Mouse (Mus musculus): ENCODE measurements around the gene Mast1.

Gene Mast1

DNA sequence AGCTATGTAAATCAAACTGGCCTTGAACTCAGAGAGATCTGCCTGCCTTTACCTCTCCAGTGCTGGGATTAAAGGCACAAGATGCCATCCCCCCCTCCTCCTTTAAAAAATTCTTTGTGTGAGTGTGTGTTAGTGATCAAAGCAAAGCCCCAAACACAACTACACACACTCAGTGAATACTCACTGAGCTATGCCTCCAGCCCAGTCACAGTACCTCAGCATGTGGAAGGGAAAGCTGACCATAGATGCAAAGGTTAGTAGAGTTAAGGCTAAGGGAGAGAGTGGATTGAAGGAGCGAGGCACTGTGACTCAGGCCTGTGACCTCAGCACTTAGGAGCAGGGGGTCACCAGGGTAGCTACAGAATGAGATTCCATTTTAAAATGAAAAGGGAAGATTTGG, 35.9 kb upstream of the Mast1 start:
- DNase-seq (ENCODE audit: low read depth), result no peak

GRCm38 (mm10) chr8:84970913-84971312, 33.8 kb upstream of the Mast1 start:
- DNase-seq (ENCODE audit: low read depth), result no peak

DNA sequence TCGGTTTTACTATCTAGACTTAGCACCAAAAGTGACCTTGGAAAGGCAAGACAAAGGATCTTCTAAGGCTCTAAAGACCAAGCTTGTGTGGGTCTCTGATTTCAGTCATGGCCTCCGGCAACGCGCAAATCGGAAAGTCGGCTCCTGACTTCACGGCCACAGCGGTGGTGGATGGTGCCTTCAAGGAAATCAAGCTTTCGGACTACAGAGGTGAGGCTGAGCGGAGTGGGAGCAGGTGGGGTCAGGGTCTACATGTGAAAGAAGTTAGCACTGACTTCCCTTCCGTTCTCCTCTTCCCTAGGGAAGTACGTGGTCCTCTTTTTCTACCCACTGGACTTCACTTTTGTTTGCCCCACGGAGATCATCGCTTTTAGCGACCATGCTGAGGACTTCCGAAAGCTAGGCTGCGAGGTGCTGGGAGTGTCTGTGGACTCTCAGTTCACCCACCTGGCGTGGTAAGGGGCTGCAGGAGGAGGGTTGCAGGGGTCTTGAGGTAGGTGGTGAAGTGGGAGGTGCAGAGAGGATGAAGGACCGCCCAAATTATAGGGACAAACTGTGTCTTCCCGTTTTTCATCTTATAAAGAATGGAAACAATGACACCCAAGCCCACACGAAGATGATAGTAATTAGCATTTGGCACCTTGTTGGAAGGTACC, 33.1 kb upstream of the Mast1 start:
- DNase-seq (ENCODE audit: low read depth), result no peak

- DNase-seq (ENCODE audit: low read depth), result peak; percentile 78
Measured at GRCm38 (mm10) chr8:84969241-84970134, 32.3 kb upstream of the Mast1 start, which contains the start of the genes Gm49661, Prdx2 and Rnaseh2a. TSS of gene Gm49661 (minus strand) at chr8:84969433. TSS of gene Prdx2 (plus strand) at chr8:84969587. TSS of gene Rnaseh2a (minus strand) at chr8:84969767.

GRCm38 (mm10) chr8:84968650-84969049, 31.5 kb upstream of the Mast1 start:
- DNase-seq (ENCODE audit: low read depth), result no peak

GRCm38 (mm10) chr8:84967532-84968304, 30.6 kb upstream of the Mast1 start:
- DNase-seq (ENCODE audit: low read depth), result no peak

GRCm38 (mm10) chr8:84966603-84967002, 29.4 kb upstream of the Mast1 start:
- DNase-seq (ENCODE audit: low read depth), result no peak

DNA sequence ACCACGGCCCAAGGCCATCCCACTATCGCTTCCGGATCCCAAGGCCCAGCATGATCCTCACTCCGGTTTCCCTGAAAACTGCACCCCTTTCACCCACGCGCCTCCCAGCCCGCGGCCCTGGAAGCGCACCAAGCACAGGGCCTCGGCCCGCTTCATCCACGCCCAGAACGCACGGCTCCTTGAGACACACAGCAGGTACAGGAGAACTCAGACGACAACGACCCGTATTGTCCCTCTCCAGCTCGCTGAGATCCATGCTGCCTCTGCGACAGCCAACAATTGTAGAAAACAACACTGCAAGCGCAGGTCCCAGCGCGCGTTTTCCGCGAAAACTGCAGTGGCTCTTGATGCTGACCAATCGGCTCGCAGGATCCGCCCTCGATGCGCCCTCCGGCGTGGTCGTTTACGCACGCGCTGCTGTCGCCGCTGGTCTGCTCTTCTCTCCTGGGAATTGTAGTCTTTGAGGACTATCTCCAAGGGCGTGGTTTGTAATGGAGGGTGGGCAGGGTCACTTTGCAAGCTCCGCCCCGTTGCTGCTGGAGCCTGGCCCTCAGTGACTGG, 28.7 kb upstream of the Mast1 start:
- peak; percentile 94 for DNase-seq (ENCODE audit: low read depth)

DNA sequence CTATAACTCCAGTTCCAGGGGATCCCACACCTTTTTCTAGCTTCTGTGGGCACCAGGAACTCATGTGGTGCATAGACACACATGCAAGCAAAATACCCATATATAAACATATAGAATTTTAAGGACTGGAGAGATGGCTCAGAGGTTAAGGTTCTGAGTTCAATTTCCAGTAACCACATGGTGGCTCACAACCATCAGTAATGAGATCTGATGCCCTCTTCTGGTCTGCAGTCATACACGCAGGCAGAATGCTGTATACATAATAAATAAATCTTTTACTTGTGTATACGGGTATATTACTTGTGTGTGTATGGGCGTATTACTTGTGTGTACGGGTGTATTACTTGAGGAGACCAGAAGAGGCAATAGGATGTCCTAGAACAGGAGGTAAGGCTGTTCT, 26.8 kb upstream of the Mast1 start:
- DNase-seq (ENCODE audit: low read depth), result no peak

DNA sequence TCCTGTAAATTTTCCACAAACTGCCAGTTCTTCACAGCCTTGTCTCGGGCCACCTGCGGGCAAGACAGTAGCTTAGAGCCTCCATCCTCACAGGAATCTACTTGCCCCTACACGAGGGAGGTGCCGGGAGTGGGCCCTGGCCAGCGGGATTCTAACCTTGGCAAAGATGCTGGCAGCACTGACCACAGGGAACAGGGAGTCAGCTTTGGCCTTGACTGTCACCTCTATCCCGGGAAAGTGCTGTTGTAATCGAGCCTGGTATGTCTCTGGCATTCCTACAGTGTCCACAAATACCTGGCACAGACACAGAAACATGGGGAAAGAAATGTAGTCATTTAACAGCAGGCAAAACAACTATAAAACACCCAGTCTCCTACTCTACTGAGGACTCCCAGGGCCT, 22.7 kb upstream of the Mast1 start:
- DNase-seq (ENCODE audit: low read depth), result no peak

DNA sequence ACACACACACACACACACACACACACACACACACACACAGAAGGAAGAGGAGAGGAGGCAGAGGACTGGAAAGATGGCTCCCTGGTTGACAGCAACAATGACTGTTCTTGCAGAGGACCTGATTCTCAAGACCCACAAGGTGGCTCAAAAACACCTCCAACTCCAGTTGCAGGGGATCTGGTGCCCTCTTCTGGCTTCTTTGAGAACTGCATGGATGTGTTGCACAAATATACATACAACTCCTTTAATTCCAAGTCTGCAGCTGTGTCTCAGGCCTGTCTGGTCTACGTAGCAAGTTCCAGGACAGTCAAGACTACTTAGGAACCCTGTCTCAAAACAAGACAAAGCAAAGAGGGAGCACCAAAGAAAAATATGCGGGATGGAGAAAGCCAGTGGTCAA, 19.6 kb upstream of the Mast1 start:
- peak; percentile 84 for DNase-seq (ENCODE audit: low read depth)

DNA sequence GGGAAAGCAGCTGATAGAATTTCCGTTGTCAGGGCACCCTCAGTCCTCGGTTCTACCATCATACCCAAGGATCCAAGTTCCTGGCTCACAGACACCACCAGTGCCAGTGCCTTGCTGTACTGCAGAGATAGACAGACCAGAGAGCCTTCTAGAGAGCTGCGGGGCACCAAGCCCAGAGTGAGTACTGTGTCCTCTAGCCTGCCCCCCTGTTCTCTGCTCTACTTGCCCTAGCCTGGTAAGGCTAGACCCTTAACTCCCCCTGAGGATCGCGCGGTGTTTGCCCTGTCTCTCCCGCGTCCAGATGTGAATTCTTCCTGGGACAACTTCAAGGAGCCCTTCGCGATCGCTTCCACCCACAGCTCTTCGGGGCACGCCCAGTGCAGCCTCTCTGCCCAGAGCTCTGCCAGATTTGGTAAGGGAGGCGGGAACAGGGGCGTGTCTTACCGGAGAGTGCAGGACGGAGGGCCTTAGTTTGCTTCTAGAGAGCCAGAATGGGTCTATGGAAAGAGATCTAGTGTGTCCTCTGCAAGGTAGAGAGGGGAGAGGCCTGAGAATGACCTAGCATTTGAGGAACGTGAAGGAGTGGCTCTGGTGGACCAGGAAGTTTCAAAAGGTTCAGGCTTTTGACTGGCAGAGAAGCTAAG, 15.6 kb upstream of the Mast1 start:
- DNase-seq (ENCODE audit: low read depth), result peak; percentile 44

DNA sequence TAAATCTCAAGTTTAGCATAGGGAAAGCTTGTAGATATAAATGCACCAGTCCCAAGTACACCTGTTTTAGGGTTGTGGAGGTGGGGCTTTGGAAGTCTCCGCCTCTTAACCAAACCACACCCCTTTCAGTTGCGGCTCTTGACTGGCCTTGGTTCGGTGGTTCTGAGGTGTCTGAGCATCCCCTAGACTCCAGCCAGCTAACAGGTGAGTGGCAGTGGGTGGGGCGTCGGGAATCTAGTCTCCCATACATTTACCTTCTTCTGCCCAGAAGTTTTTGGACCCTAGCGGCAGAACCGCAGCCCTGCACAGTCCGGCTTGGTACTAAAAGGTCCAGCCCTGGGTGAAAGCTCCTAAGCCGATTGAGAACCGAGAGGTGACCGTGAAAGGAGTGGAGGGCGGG, 12.6 kb upstream of the Mast1 start:
- DNase-seq (ENCODE audit: low read depth), result no peak

DNA sequence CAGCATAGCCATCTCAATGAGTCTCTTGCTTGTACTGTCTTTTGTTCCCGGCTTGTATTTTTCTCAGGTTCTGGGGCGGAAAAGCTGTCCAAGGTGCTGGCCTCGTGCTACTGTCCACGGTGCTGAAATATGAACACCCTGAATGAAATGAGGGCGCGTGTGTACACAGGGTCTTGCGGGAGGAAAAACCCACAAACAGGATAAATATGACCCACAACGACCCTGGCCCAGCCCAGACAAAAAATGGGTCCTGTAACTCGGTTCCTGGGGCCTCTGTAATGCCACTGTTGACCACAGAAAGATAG, 10.0 kb upstream of the Mast1 start:
- peak; percentile 60 for DNase-seq (ENCODE audit: low read depth)

DNA sequence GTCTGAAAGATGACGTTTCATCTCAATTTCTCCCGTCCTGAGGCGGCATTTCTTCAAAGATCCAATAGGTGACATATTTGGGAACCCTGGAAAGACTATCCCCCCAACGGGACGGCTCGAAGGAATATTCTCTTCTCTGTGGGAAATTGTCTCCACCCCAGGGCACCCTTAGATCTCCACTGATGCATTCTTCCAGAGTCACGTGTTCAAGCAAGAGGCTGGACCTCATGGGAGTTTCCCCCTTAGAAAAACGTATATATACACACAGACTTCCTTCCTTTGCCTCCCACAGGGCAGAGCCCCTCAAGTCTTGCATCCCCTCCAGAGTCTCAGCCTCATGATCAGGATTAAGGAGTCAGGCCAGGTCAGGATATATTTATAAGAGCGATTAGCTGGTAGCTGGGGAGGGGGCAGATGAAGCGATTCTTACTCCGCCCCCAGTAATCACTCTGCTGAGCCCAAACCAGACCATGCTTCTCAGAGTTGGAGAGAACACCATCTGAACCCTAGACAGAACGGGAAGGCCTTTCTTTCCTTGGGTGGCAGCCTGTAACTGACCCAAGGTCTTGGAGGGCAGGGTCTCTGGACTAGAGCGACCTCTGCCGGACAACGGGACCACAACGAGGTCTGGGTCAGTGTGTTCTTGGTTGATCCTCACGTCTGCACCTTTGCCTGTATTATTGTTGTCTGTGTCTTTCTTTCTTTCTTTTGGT, 9.5 kb upstream of the Mast1 start, which contains the start of gene Rtbdn:
Rtbdn (plus strand) TSS at position 464 of the 713 bp plus-strand sequence.
- DNase-seq (ENCODE audit: low read depth), result peak; percentile 19

GRCm38 (mm10) chr8:84945633-84946527, 8.7 kb upstream of the Mast1 start:
- no peak for DNase-seq (ENCODE audit: low read depth)

DNA sequence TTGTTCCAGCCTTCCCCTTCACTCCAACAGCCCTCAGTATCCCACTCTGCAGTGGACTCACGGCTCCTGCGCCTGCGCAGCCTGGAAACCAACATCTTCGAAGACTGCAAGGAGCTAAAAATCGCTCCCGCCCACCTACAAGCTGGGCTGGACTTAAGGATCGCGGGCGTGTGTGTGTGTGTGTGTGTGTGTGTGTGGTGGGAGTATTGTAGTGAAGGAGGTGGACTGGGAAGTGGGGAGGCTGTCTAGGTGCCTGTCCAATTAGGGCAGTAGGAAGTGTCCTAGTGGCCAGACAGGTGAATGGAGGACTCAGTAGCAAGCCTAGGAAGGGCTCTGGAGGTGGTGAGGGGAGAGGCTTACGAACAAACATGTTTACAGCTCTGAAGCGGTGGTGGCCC, 8.1 kb upstream of the Mast1 start:
- DNase-seq (ENCODE audit: low read depth), result no peak

- peak; percentile 55 for DNase-seq (ENCODE audit: low read depth)
Measured at GRCm38 (mm10) chr8:84944478-84945160, 7.5 kb upstream of the Mast1 start.

GRCm38 (mm10) chr8:84943699-84944098, 6.5 kb upstream of the Mast1 start:
- no peak for DNase-seq (ENCODE audit: low read depth)

Data from naive thymus-derived CD4-positive, alpha-beta T cell, adult 2 months (primary cell).